Mouse (Mus musculus) testis, adult 2 months (tissue): ENCODE data around the gene Myl4. TPM values are rescaled to one million over a fixed set of nuclear protein-coding genes. Genes with fewer than 3 reads are reported as not detected.

Experiments
- H3K27ac ChIP-seq: fragments of 200-500 bp; 2 replicates; pipeline ENCODE4 v1.5.1; 2012; ENCODE audit warnings: low read depth, low read length; ENCODE audit not compliant: control insufficient read depth, insufficient read depth
- H3K27me3 ChIP-seq: fragments of 200-500 bp; 2 replicates; pipeline ENCODE4 v1.6.1; 2012; ENCODE audit warnings: mild to moderate bottlenecking, low read length, moderate library complexity; ENCODE audit not compliant: control insufficient read depth, insufficient read depth
- H3K36me3 ChIP-seq: fragments of 200-500 bp; 2 replicates; pipeline ENCODE4 v1.6.1; 2012; ENCODE audit warnings: mild to moderate bottlenecking, low read length; ENCODE audit not compliant: control insufficient read depth, insufficient read depth
- H3K4me1 ChIP-seq: fragments of 200-500 bp; 2 replicates; pipeline ENCODE4 v1.6.1; 2012; ENCODE audit warnings: low read length; ENCODE audit not compliant: control insufficient read depth, insufficient read depth
- H3K4me3 ChIP-seq: fragments of 200-500 bp; 2 replicates; pipeline ENCODE4 v1.5.1; 2012; ENCODE audit warnings: low read depth, mild to moderate bottlenecking, low read length, moderate library complexity, mixed read lengths; ENCODE audit not compliant: control insufficient read depth
- CTCF ChIP-seq: fragments of 200-500 bp; IDR thresholded peaks from 2 replicates; pipeline ENCODE4 v1.5.1; 2012; ENCODE audit warnings: low read depth, mild to moderate bottlenecking, inconsistent platforms, low read length, moderate library complexity; ENCODE audit not compliant: control insufficient read depth, insufficient read depth, insufficient replicate concordance
- POLR2A ChIP-seq: fragments of 200-500 bp; IDR thresholded peaks from 2 replicates; pipeline ENCODE4 v1.6.1; 2012; ENCODE audit warnings: low read depth, mild to moderate bottlenecking, inconsistent platforms, low read length, moderate library complexity; ENCODE audit not compliant: control insufficient read depth
- polyA plus RNA-seq: library from polyadenylated mRNA; depleted of rRNA; stranded (reverse); fragments of >200 nt; gene quantifications from 2 replicates; pipeline ENCODE4 v1.2.3, GENCODE M21; 2012

The Myl4 gene
- polyA plus RNA-seq, 1 experiment = 57.4 TPM

- TF ChIP-seq CTCF (peak; percentile 76; the same call in 1 of the 2 replicates), POLR2A (no peak)
- H3K4me1 ChIP-seq = peaks cover 2% of the 10 kb centered on the region
- H3K36me3 ChIP-seq = no peaks in the 10 kb centered on the region
- no peak overlapping the region for H3K4me3 ChIP-seq
- no peaks in the 10 kb centered on the region for H3K27me3 ChIP-seq
- no peak overlapping the region for H3K27ac ChIP-seq
Observed at GRCm38 (mm10) chr11:104590148-104590547, 39.7 kb downstream of the Myl4 start.

GRCm38 (mm10) chr11:104592066-104592835, 41.8 kb downstream of the Myl4 start:
- no peak overlapping the region for H3K27ac ChIP-seq
- no peaks in the 10 kb centered on the region for H3K36me3 ChIP-seq
- no peak overlapping the region for H3K4me3 ChIP-seq
- H3K4me1 ChIP-seq = peaks cover 2% of the 10 kb centered on the region
- TF ChIP-seq CTCF = no peak
- no peak for TF ChIP-seq POLR2A
- no peaks in the 10 kb centered on the region for H3K27me3 ChIP-seq

- H3K4me1 ChIP-seq = peaks cover 2% of the 10 kb centered on the region; the same call in 1 of the 2 replicates
- TF ChIP-seq CTCF = no peak
- TF ChIP-seq POLR2A = no peak
- no peak overlapping the region for H3K27ac ChIP-seq
- H3K27me3 ChIP-seq = no peaks in the 10 kb centered on the region
- H3K36me3 ChIP-seq = no peaks in the 10 kb centered on the region
- H3K4me3 ChIP-seq = no peak overlapping the region
Observed at GRCm38 (mm10) chr11:104596365-104596764, 45.9 kb downstream of the Myl4 start.

- no peaks in the 10 kb centered on the region; the same call in 1 of the 2 replicates for H3K4me1 ChIP-seq
- H3K36me3 ChIP-seq = no peaks in the 10 kb centered on the region
- H3K4me3 ChIP-seq = no peak overlapping the region
- H3K27ac ChIP-seq = peak overlapping the region; percentile 37
- TF ChIP-seq CTCF (no peak), POLR2A (no peak)
- H3K27me3 ChIP-seq = no peaks in the 10 kb centered on the region
Observed at GRCm38 (mm10) chr11:104599265-104599945, 48.9 kb downstream of the Myl4 start.

GRCm38 (mm10) chr11:104600675-104601074, 50.2 kb downstream of the Myl4 start:
- TF ChIP-seq CTCF (no peak), POLR2A (no peak)
- no peaks in the 10 kb centered on the region for H3K36me3 ChIP-seq
- H3K27me3 ChIP-seq = no peaks in the 10 kb centered on the region
- H3K4me1 ChIP-seq = no peaks in the 10 kb centered on the region; the same call in 1 of the 2 replicates
- H3K4me3 ChIP-seq = no peak overlapping the region
- H3K27ac ChIP-seq = no peak overlapping the region

GRCm38 (mm10) chr11:104604192-104604591, 53.7 kb downstream of the Myl4 start:
- no peaks in the 10 kb centered on the region for H3K27me3 ChIP-seq
- no peaks in the 10 kb centered on the region for H3K36me3 ChIP-seq
- TF ChIP-seq CTCF (no peak), POLR2A (no peak)
- H3K4me3 ChIP-seq = no peak overlapping the region
- no peak overlapping the region for H3K27ac ChIP-seq
- peaks cover 7% of the 10 kb centered on the region for H3K4me1 ChIP-seq

- Histone ChIP-seq H3K36me3 (no peaks in the 10 kb centered on the region), H3K27ac (peak within 1 kb of the TSS; percentile 28; the same call in 1 of the 2 replicates), H3K4me1 (peaks cover 7% of the 10 kb centered on the region), H3K27me3 (no peaks in the 10 kb centered on the region), H3K4me3 (peak within 1 kb of the TSS; percentile 80)
- no peak for TF ChIP-seq POLR2A
- TF ChIP-seq CTCF = no peak
Observed at GRCm38 (mm10) chr11:104607491-104608245, 57.2 kb downstream of the Myl4 start, which contains the start of gene Itgb3. Itgb3 (plus strand) TSS chr11:104608000.
